Mouse (Mus musculus) lung, embryonic 16.5 days (tissue): ENCODE data around the gene Slc10a2. TPM values are rescaled to one million over a fixed set of nuclear protein-coding genes. Genes with fewer than 3 reads are reported as not detected.
"Not testable (repeated sequence)": the region's sequence is repeated elsewhere in the genome, so short reads cannot be mapped to it uniquely, and the experiment has no call there.

Source experiments
- ATAC-seq: fragments of 200-750 bp; cut with Nextera tagmentation; 2 replicates; pipeline ENCODE4 v1.8.0; 2017; ENCODE audit warnings: low read depth, mild to moderate bottlenecking, moderate library complexity
- H3K27ac ChIP-seq: fragments of 300-500 bp; sonication (generic); 2 replicates; pipeline ENCODE4 v1.5.1; 2014; ENCODE audit warnings: mild to moderate bottlenecking, control low read depth, low read length
- H3K27me3 ChIP-seq: fragments of 300-500 bp; sonication (generic); 2 replicates; pipeline ENCODE4 v1.6.1; 2014; ENCODE audit warnings: low read depth, low read length, mixed read lengths; ENCODE audit not compliant: control insufficient read depth, insufficient read depth
- H3K36me3 ChIP-seq: fragments of 300-500 bp; sonication (generic); 2 replicates; pipeline ENCODE4 v1.6.1; 2014; ENCODE audit warnings: low read length; ENCODE audit not compliant: control insufficient read depth, insufficient read depth
- H3K4me1 ChIP-seq: fragments of 300-500 bp; sonication (generic); replicated peaks from 2 replicates; pipeline ENCODE4 v1.6.1; 2014; ENCODE audit warnings: low read length, mixed read lengths; ENCODE audit not compliant: control insufficient read depth, insufficient read depth
- H3K4me2 ChIP-seq: fragments of 300-500 bp; sonication (generic); 2 replicates; pipeline ENCODE4 v1.6.1; 2014; ENCODE audit warnings: low read depth, low read length, control low read depth
- H3K4me3 ChIP-seq: fragments of 300-500 bp; sonication (generic); 2 replicates; pipeline ENCODE4 v1.5.1; 2014; ENCODE audit warnings: mild to moderate bottlenecking, low read length, control low read depth
- H3K9ac ChIP-seq: fragments of 300-500 bp; sonication (generic); 2 replicates; pipeline ENCODE4 v1.6.1; 2014; ENCODE audit warnings: low read length, control low read depth
- H3K9me3 ChIP-seq: fragments of 300-500 bp; sonication (generic); 2 replicates; pipeline ENCODE4 v1.6.1; 2016; ENCODE audit warnings: low read length; ENCODE audit not compliant: control insufficient read depth
- WGBS: fragments of 180-500 bp; shearing (Covaris S2); extraction: QIAGEN DNeasy Blood & Tissue Kit; methylation state at CpG from one replicate; pipeline ENCODE4 v1.1.7; 2014; 5-methylcytosine and 5-hydroxymethylcytosine counted together
- polyA plus RNA-seq: library from polyadenylated mRNA; unstranded; fragments of >200 nt; fragmentation: Nextera tagmentation; extraction: Ambion mirVana; gene quantifications from 2 replicates; pipeline ENCODE4 v1.2.1, GENCODE M21; 2015

Gene Slc10a2
- polyA plus RNA-seq: 0.06 TPM in 1 of 2 replicates, not detected in the other

- no peaks in the 10 kb centered on the region for H3K27me3 ChIP-seq
- WGBS: 53% methylated on average over 5 of the region's 5 CpGs
- no peak within 1 kb of the TSS for H3K27ac ChIP-seq
- H3K9me3 ChIP-seq: no peaks in the 10 kb centered on the region
- no peaks in the 10 kb centered on the region for H3K4me1 ChIP-seq
- H3K36me3 ChIP-seq: no peaks in the 10 kb centered on the region
- H3K9ac ChIP-seq: no peak within 1 kb of the TSS
- ATAC-seq: no peak
- H3K4me3 ChIP-seq: no peak within 1 kb of the TSS
- no peak within 1 kb of the TSS for H3K4me2 ChIP-seq
Observed at GRCm38 (mm10) chr8:5105186-5105585, at the start of gene Slc10a2. Gene Slc10a2 (minus strand): TSS chr8:5105351.

GRCm38 (mm10) chr8:5129322-5129829, 24.2 kb upstream of the Slc10a2 start:
- 51% methylated on average over 2 of the region's 2 CpGs for WGBS
- no peak overlapping the region for H3K4me3 ChIP-seq
- H3K27ac ChIP-seq: no peak overlapping the region
- no peaks in the 10 kb centered on the region for H3K9me3 ChIP-seq
- no peak for ATAC-seq
- H3K36me3 ChIP-seq: no peaks in the 10 kb centered on the region
- no peak overlapping the region for H3K9ac ChIP-seq
- H3K4me2 ChIP-seq: no peak overlapping the region
- no peaks in the 10 kb centered on the region for H3K4me1 ChIP-seq
- no peaks in the 10 kb centered on the region for H3K27me3 ChIP-seq

- Histone ChIP-seq H3K9me3 (no peaks in the 10 kb centered on the region), H3K4me3 (no peak overlapping the region), H3K36me3 (no peaks in the 10 kb centered on the region), H3K27me3 (no peaks in the 10 kb centered on the region), H3K4me2 (no peak overlapping the region), H3K4me1 (no peaks in the 10 kb centered on the region), H3K27ac (no peak overlapping the region), H3K9ac (no peak overlapping the region)
- 60% methylated on average over 5 of the region's 5 CpGs for WGBS
- no peak for ATAC-seq
Observed at GRCm38 (mm10) chr8:5106855-5107254, 1.7 kb upstream of the Slc10a2 start.

- no peak overlapping the region for H3K4me3 ChIP-seq
- H3K4me2 ChIP-seq: no peak overlapping the region
- no peaks in the 10 kb centered on the region for H3K9me3 ChIP-seq
- no peak for ATAC-seq
- H3K4me1 ChIP-seq: no peaks in the 10 kb centered on the region
- H3K27me3 ChIP-seq: no peaks in the 10 kb centered on the region
- WGBS: 78% methylated on average over 4 of the region's 4 CpGs
- no peak overlapping the region for H3K9ac ChIP-seq
- no peak overlapping the region for H3K27ac ChIP-seq
- H3K36me3 ChIP-seq: no peaks in the 10 kb centered on the region
Observed at GRCm38 (mm10) chr8:5095392-5095791, 9.8 kb downstream of the Slc10a2 start.

DNA sequence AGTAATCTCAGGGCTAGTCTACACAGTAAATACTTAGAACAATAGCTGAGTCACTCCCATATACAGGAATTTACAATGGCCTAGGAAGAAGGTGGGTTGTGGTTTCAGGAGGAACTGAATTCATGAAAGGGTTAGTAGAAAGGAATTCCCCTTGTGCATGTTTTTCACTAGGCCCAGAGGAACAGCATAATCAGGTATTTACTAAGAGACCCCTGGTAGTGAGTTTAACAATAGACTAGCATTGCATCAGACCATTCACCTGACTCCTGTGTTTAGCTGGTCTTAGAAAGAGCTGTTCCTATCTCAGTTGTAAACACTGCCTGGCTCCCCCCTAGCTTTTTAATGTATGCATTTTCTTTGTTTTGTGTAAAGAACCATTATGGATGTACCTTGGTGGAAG, 11.2 kb downstream of the Slc10a2 start:
- H3K36me3 ChIP-seq, H3K27ac ChIP-seq, H3K4me1 ChIP-seq, H3K9me3 ChIP-seq, H3K27me3 ChIP-seq, ATAC-seq, H3K4me2 ChIP-seq, H3K4me3 ChIP-seq, H3K9ac ChIP-seq: not testable (repeated sequence)

- H3K27ac ChIP-seq: no peak overlapping the region
- no peaks in the 10 kb centered on the region for H3K4me1 ChIP-seq
- no peaks in the 10 kb centered on the region for H3K9me3 ChIP-seq
- WGBS: 83% methylated on average over 3 of the region's 3 CpGs
- no peaks in the 10 kb centered on the region for H3K36me3 ChIP-seq
- no peaks in the 10 kb centered on the region for H3K27me3 ChIP-seq
- H3K4me2 ChIP-seq: no peak overlapping the region
- ATAC-seq: no peak
- no peak overlapping the region for H3K4me3 ChIP-seq
- H3K9ac ChIP-seq: no peak overlapping the region
Observed at GRCm38 (mm10) chr8:5073654-5074293, 31.4 kb downstream of the Slc10a2 start.

- WGBS: 71% methylated on average over 1 of the region's 1 CpGs
- Histone ChIP-seq H3K4me3 (no peak overlapping the region), H3K36me3 (no peaks in the 10 kb centered on the region), H3K27me3 (no peaks in the 10 kb centered on the region), H3K4me2 (no peak overlapping the region), H3K9ac (no peak overlapping the region), H3K4me1 (no peaks in the 10 kb centered on the region), H3K27ac (no peak overlapping the region), H3K9me3 (no peaks in the 10 kb centered on the region)
- ATAC-seq: no peak
Observed at GRCm38 (mm10) chr8:5058888-5059287, 46.3 kb downstream of the Slc10a2 start.

DNA sequence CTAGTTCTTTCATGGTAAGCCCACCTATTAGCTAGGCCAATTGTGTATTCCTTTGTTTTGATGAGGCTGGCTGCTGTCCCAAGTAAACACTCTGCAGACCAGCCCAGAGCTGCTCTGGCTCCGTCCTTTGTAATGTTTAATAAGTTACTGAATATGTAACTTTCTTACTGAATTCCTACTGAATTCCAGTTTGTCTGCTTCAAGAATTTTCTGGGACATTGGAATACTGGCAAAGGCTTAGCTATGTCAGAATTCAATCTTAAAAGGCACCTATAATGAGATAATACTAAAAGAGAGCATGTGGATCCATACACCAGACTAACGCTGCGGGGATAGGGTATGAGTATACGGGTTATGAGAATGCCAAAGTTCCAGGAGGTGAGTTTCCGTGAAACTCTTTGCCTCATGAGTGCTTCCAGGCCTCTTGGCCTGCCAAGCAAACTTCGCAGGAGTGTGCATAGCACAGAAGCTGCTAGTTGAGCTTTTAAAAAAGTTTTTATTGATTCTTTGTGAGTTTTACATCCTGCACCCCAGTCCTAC, 60.7 kb downstream of the Slc10a2 start:
- not testable (repeated sequence) for H3K9me3 ChIP-seq, H3K9ac ChIP-seq, H3K4me1 ChIP-seq, ATAC-seq, H3K27me3 ChIP-seq, H3K4me3 ChIP-seq, H3K27ac ChIP-seq, H3K4me2 ChIP-seq, H3K36me3 ChIP-seq
- WGBS: 58% methylated on average over 6 of the region's 6 CpGs

- Histone ChIP-seq H3K4me1 (no peaks in the 10 kb centered on the region), H3K27me3 (no peaks in the 10 kb centered on the region), H3K27ac (no peak overlapping the region), H3K4me3 (no peak overlapping the region), H3K9ac (no peak overlapping the region), H3K9me3 (no peaks in the 10 kb centered on the region), H3K36me3 (no peaks in the 10 kb centered on the region), H3K4me2 (no peak overlapping the region)
- ATAC-seq: no peak
- whole genome bisulfite sequencing: 62% methylated on average over 4 of the region's 4 CpGs
Observed at GRCm38 (mm10) chr8:5038811-5039561, 66.2 kb downstream of the Slc10a2 start.
